Mouse (Mus musculus): Measurements from ENCODE around the gene Gtf3c4. TPM values are rescaled to one million over a fixed set of nuclear protein-coding genes. Genes with fewer than 3 reads are reported as not detected.
A peak's percentile ranks its signal among the peaks of the same experiment; 100 is the strongest.

Gene Gtf3c4
- polyA plus RNA-seq, 1 experiment: 30.9 TPM

DNA sequence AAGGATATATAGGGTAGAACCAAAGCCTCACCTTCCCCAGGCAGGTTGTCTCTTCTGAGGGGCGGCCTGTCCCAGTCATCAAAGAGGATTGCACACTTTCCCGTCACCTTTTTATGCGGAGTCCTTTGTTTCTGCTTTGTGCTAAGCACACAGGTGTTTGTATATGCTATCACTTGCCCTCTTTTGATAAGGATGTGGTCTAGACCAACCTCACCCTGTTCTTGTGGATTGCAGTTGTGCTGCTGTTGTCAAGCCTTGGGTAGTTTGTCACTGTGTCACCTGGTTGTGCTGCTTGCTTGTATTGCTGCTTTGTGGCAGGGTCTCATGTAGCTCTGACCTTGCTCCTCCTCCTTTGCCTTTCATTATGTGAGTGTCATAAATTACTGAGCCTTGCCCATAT is 12.4 kb upstream of the Gtf3c4 start:
- TF ChIP-seq POLR2A (IDR thresholded peaks at IDR 0.05; ENCODE audit: borderline replicate concordance, extremely low read depth, insufficient read depth, insufficient read length, poor library complexity, severe bottlenecking) (no peak), CTCF (IDR thresholded peaks at IDR 0.05; ENCODE audit: borderline replicate concordance, extremely low read depth, insufficient read depth, insufficient read length) (no peak)
- no peak for DNase-seq (ENCODE audit: low read depth)

DNA sequence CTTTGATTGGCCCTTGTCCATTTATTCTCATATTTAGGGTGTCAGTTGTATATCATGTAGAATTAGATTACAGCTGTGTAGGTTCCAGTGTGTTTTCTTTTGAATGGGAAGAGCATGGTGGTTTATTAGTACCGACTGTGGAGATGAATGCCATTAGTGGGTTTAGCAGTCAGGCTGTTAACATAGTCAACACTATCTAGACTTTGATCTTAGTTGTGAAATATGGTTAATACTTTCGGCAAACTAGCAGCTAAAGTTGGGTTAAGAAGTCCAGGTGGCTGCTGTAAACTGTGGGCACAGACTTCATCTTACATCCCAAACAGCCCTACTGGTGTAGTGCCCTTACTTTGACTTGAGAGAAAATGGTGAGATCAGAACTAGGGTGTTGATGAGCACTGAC is 8.7 kb upstream of the Gtf3c4 start:
- no peak for DNase-seq (ENCODE audit: low read depth)
- TF ChIP-seq CTCF (IDR thresholded peaks at IDR 0.05; ENCODE audit: borderline replicate concordance, extremely low read depth, insufficient read depth, insufficient read length) (no peak), POLR2A (IDR thresholded peaks at IDR 0.05; ENCODE audit: borderline replicate concordance, extremely low read depth, insufficient read depth, insufficient read length, poor library complexity, severe bottlenecking) (no peak)

DNA sequence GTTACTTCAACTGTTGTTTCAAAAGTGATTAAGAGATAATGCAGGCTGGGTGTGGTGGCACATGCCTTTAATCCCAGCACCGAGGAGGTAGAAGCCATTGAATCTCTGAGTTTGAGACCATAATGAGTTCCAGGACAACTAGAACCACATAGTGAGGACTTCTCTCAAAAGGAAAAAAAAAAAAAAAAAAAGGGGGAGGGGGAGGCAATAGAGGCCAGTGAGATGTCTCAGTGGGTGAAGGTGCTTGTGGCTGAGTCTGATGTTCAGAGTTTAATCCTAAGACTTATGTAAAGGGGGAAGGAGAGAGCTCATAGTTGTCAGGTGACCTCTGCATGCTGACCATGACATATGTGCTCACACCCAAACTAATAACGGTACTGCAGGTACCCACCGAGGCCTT is 1.9 kb upstream of the Gtf3c4 start:
- DNase-seq (ENCODE audit: low read depth): no peak
- TF ChIP-seq POLR2A (IDR thresholded peaks at IDR 0.05; ENCODE audit: borderline replicate concordance, extremely low read depth, insufficient read depth, insufficient read length, poor library complexity, severe bottlenecking): no peak
- no peak for TF ChIP-seq CTCF (IDR thresholded peaks at IDR 0.05; ENCODE audit: borderline replicate concordance, extremely low read depth, insufficient read depth, insufficient read length)

DNA sequence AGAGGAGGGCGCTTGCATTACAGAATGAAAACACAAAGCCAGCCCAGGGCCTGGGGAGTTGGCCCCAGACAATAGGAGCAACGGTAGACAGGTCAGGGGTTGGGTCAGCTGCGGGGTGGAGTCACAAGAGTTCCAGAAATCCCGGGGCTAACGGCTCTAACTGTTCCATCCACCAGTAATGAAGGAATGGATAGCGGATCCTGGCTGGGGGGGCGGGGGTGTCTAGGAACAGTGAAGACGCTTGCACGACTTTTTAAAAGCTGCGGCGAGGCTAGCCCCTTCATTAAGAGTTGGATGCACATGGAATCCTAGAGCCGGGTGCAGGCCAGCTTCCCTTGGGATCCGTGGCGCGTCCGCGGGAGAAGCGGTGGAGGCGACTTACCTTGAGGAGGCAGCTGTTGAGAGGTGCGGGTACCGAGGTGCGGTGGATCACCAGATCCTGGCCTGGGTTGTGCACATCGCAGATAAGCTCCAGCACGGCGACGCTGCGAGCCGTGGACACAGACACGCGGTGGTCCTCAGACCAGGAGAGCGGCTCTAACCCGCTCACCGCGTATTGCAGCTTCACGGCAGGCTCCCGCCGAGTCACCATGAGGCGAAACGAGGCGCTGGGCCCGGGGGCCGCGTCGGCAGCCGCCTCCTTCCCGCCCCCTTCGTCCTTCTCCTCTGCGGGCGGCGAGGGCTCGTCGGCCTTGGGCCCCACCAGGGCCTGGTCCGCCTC is 499 bp downstream of the Gtf3c4 start:
- DNase-seq (ENCODE audit: low read depth): no peak
- TF ChIP-seq CTCF (IDR thresholded peaks at IDR 0.05; ENCODE audit: borderline replicate concordance, extremely low read depth, insufficient read depth, insufficient read length) (no peak), POLR2A (IDR thresholded peaks at IDR 0.05; ENCODE audit: borderline replicate concordance, extremely low read depth, insufficient read depth, insufficient read length, poor library complexity, severe bottlenecking) (no peak)

DNA sequence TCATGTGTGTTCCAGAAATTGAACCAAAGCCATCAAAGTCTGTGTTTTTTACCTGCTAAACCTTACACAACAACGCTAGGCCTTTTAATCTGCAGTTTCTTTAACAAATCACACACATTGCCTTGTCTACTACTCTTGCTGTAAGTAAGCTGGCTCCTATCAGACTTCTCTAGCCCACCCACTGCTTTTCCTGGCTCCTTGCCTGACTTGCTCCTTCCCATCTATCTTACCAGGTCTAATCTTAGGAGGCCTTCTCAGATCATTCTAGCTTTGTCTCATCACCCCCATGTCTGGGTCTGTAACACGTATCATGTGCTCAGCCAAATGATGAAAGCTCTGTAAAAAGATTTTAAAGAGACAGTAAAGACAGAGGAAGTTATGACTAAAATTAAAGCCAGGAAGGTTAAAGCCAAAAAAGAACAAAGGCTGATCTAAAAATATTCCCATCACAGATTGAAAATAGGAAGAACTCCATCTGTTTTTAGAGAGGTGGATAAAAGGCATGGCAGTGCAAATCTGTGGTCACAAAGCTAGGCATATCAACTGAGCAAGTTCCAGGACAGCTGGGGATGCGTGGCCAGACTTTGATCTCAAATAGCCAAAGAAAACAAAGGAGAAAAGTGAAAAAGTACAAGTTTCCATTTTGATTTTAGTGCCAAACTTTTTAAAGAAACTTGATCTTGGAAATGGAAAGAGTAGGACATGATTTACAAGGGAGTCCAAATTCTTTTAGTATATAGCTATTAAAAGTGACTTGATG is 3.8 kb downstream of the Gtf3c4 start:
- TF ChIP-seq POLR2A (IDR thresholded peaks at IDR 0.05; ENCODE audit: borderline replicate concordance, extremely low read depth, insufficient read depth, insufficient read length, poor library complexity, severe bottlenecking) (no peak), CTCF (IDR thresholded peaks at IDR 0.05; ENCODE audit: borderline replicate concordance, extremely low read depth, insufficient read depth, insufficient read length) (no peak)
- peak; percentile 2 for DNase-seq (ENCODE audit: low read depth)

DNA sequence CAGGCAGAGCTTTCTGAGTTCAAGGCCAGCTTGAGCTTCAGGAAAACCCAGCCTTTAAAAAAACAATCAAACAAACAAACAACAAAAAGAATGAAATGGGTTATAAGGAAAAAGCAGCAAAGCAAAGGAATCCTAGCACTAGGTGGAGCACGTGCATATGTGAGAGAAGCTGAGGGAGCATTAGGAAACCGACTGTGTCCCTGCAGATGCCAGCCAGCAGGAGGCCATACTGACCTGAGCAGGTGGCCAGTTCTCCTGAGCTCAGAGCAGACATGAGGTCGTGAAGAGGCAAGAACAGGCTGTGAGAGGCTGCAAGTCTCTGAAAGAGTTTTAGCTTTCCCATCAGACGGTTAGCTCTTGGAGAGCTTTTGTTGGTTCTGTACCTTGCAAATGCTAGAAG is 10.9 kb downstream of the Gtf3c4 start:
- TF ChIP-seq POLR2A (IDR thresholded peaks at IDR 0.05; ENCODE audit: borderline replicate concordance, extremely low read depth, insufficient read depth, insufficient read length, poor library complexity, severe bottlenecking) (no peak), CTCF (IDR thresholded peaks at IDR 0.05; ENCODE audit: borderline replicate concordance, extremely low read depth, insufficient read depth, insufficient read length) (peak; percentile 23; the same call in 1 of the 2 replicates)
- DNase-seq (ENCODE audit: low read depth): no peak

DNA sequence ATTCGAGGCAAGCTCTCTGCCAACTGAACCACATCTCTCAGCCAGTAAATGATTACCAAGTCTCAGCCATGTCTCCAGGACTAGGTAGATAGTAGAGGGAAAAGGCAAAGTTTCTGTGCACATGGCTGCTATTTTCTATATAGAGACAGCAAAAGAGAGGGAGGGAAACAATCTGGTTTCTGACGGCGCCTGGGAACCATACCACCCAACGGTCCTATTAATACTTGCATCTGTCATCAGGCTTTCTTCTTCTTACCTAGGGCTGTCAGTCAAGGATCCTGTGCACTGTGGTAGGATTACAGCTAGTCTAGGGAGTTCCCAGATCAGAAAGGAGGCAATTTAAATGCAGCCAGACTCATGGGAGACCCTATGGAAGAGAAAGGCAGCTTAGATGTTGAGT is 21.3 kb downstream of the Gtf3c4 start:
- TF ChIP-seq POLR2A (IDR thresholded peaks at IDR 0.05; ENCODE audit: borderline replicate concordance, extremely low read depth, insufficient read depth, insufficient read length, poor library complexity, severe bottlenecking) (no peak), CTCF (IDR thresholded peaks at IDR 0.05; ENCODE audit: borderline replicate concordance, extremely low read depth, insufficient read depth, insufficient read length) (no peak)
- no peak for DNase-seq (ENCODE audit: low read depth)

DNA sequence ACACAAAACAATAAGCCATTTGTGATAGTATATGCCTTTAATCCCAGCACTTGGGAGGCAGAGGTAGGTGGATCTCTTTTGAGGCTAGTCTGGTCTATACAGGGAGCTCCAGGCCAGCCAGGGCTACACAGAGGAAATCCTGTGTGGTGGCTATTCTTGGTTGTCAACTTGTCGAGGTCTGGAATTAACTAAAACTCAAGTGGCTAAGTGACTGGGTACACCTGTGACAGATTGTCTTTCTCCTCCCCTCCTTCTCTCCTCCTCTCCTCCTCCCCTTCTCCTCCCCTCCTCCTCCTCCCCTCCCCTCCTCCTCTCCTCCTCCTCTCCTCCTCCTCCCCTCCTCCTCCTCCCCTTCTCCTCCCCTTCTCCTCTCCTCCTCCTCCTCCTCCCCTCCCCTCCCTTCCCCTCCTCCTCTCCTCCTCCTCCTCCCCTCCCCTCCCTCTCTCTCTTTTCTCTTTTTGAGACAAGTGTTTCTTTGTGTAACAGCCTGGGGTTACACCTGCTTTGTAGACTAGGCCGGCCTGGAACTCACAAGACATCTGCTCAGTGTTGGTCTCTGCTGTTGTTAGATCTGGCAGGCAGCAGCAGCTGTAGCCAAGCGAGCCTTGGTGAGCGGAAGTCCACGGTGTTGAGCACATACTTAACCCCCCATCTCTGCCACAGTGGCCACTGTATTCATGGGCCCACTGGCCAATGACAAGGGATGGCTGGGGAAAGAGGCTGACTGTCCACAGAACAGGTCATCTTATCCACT is 29.7 kb downstream of the Gtf3c4 start:
- peak; percentile 51 for DNase-seq (ENCODE audit: low read depth)
- TF ChIP-seq CTCF (IDR thresholded peaks at IDR 0.05; ENCODE audit: borderline replicate concordance, extremely low read depth, insufficient read depth, insufficient read length) (no peak), POLR2A (IDR thresholded peaks at IDR 0.05; ENCODE audit: borderline replicate concordance, extremely low read depth, insufficient read depth, insufficient read length, poor library complexity, severe bottlenecking) (no peak)

DNA sequence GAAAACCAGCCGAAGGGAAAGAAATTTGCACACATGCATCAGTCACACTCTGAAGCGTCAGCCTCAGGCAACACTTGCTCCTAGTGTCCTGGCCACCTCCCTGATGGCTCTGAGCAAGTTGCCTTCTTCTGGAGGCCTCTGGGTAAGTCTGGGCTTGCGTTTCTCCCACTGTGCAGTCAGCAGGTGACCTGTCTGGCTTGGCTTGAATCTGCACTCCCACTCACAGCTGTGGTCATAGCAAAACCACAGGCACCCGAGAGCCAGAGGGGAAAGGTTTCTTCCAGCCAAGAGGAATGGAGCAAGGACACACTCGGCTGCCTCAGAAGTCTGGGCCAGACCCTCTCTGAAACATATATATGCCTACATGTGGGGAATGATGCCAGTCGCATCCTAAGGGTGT is 31.3 kb downstream of the Gtf3c4 start:
- DNase-seq (ENCODE audit: low read depth): no peak
- TF ChIP-seq POLR2A (IDR thresholded peaks at IDR 0.05; ENCODE audit: borderline replicate concordance, extremely low read depth, insufficient read depth, insufficient read length, poor library complexity, severe bottlenecking) (no peak), CTCF (IDR thresholded peaks at IDR 0.05; ENCODE audit: borderline replicate concordance, extremely low read depth, insufficient read depth, insufficient read length) (no peak)

DNA sequence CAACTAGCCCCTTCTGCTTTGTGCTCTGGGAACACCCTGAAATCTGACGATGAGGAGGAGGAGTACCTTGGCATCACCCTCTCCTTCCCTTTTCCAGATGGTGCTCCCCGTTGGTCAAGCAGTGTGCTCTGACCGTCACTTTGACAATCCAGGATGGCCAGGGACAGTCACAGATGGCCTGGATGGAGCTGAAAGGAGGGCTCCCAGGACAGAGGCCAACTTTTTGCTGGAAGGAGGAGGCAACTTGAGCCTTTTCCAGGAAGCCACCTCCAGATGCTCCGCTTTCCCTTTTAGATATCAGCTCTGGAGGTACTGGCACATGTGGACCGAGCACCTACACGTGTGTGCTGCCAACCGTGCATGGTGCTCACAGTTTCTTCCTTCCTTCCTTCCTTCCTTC is 36.8 kb downstream of the Gtf3c4 start:
- DNase-seq (ENCODE audit: low read depth): no peak
- no peak for TF ChIP-seq CTCF (IDR thresholded peaks at IDR 0.05; ENCODE audit: borderline replicate concordance, extremely low read depth, insufficient read depth, insufficient read length)
- TF ChIP-seq POLR2A (IDR thresholded peaks at IDR 0.05; ENCODE audit: borderline replicate concordance, extremely low read depth, insufficient read depth, insufficient read length, poor library complexity, severe bottlenecking): no peak

DNA sequence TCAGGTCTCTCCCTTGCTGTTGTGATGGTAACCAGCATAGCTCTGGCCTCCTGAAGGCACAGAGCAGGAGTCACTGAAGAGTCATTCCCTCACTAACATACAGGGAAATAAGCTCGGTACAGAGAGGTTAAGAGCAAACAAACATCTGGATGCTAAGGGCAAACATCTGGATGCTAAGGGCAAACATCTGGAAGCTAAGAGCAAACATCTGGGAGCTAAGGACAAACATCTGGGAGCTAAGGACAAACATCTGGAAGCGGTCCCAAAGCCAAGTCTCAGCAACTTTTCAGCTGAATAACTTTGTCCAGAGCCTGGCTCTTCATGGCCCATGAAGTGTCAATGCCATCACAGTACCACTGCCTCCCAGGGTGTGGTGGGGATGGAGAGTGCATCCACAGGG is 40.6 kb downstream of the Gtf3c4 start:
- TF ChIP-seq CTCF (IDR thresholded peaks at IDR 0.05; ENCODE audit: borderline replicate concordance, extremely low read depth, insufficient read depth, insufficient read length) (no peak), POLR2A (IDR thresholded peaks at IDR 0.05; ENCODE audit: borderline replicate concordance, extremely low read depth, insufficient read depth, insufficient read length, poor library complexity, severe bottlenecking) (no peak)
- DNase-seq (ENCODE audit: low read depth): no peak

Measured in brain, embryonic 14.5 days (tissue).